Mouse (Mus musculus): Measurements from ENCODE around the gene Ercc2. TPM values are rescaled to one million over a fixed set of nuclear protein-coding genes. Genes with fewer than 3 reads are reported as not detected.
A peak's percentile ranks its signal among the peaks of the same experiment; 100 is the strongest.

Ercc2 gene
- polyA plus RNA-seq, 1 experiment, result 137 TPM

DNA sequence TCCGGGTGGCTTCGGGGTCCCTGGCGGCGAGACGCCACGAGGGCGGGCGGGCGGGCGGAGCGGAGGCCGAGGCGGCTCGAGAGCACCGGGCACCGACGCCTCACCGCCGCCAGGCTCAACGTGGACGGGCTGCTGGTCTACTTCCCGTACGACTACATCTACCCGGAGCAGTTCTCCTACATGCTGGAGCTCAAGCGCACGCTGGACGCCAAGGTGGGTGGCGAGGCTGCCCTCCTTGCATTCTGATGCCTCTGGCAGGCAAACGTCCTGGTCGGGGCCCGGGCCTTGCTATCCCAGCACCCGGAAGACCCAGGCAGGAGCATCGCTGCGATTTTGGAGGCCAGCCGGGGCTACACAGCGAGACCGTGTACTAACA lies 344 bp downstream of the Ercc2 start:
- Histone ChIP-seq H3K4me1 (replicated peaks; ENCODE audit: control insufficient read depth, insufficient read depth, low read length) (peaks cover 7% of the 10 kb centered on the region; the same call in 1 of the 2 replicates), H3K27me3 (ENCODE audit: control insufficient read depth, insufficient read depth, low read length) (no peaks in the 10 kb centered on the region), H3K4me3 (ENCODE audit: control insufficient read depth, insufficient read depth, low read length) (peak overlapping the region; percentile 79), H3K27ac (ENCODE audit: control insufficient read depth, insufficient read depth, low read length) (no peak overlapping the region), H3K36me3 (ENCODE audit: control insufficient read depth, insufficient read depth, low read length) (peaks cover 18% of the 10 kb centered on the region)
- TF ChIP-seq CTCF (IDR thresholded peaks at IDR 0.05; ENCODE audit: borderline replicate concordance, control insufficient read depth, extremely low read depth, insufficient read depth, low read length, poor library complexity), result no peak
- TF ChIP-seq POLR2A (IDR thresholded peaks at IDR 0.05; ENCODE audit: control insufficient read depth, extremely low read depth, insufficient read depth, low read length, poor library complexity), result no peak
- WGBS, result under 1% methylated on average over 37 of the region's 37 CpGs
- peak; percentile 50 for DNase-seq

DNA sequence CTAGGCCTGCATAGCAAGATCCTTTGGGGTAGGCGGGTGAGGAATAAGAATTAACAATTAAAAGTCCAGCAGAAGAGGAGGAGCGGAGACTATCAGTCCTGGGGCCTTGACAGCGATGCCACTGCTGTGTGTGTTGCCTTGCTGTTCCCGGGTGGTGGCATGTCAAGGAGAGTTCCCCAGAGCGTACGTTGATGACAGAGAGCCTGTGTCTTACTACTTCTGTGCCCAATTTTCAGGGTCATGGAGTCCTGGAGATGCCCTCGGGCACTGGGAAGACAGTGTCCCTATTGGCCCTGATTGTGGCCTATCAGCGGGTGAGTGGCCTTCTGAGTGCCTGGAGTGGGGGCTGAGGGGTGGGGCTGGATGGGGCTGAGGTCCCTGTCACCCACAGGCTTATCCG lies 1.9 kb downstream of the Ercc2 start:
- Histone ChIP-seq H3K27me3 (ENCODE audit: control insufficient read depth, insufficient read depth, low read length) (no peaks in the 10 kb centered on the region), H3K4me3 (ENCODE audit: control insufficient read depth, insufficient read depth, low read length) (no peak overlapping the region), H3K36me3 (ENCODE audit: control insufficient read depth, insufficient read depth, low read length) (peaks cover 29% of the 10 kb centered on the region), H3K4me1 (replicated peaks; ENCODE audit: control insufficient read depth, insufficient read depth, low read length) (peaks cover 7% of the 10 kb centered on the region; the same call in 1 of the 2 replicates), H3K27ac (ENCODE audit: control insufficient read depth, insufficient read depth, low read length) (no peak overlapping the region)
- DNase-seq, result no peak
- no peak for TF ChIP-seq CTCF (IDR thresholded peaks at IDR 0.05; ENCODE audit: borderline replicate concordance, control insufficient read depth, extremely low read depth, insufficient read depth, low read length, poor library complexity)
- TF ChIP-seq POLR2A (IDR thresholded peaks at IDR 0.05; ENCODE audit: control insufficient read depth, extremely low read depth, insufficient read depth, low read length, poor library complexity), result no peak
- 98% methylated on average over 9 of the region's 9 CpGs for WGBS

DNA sequence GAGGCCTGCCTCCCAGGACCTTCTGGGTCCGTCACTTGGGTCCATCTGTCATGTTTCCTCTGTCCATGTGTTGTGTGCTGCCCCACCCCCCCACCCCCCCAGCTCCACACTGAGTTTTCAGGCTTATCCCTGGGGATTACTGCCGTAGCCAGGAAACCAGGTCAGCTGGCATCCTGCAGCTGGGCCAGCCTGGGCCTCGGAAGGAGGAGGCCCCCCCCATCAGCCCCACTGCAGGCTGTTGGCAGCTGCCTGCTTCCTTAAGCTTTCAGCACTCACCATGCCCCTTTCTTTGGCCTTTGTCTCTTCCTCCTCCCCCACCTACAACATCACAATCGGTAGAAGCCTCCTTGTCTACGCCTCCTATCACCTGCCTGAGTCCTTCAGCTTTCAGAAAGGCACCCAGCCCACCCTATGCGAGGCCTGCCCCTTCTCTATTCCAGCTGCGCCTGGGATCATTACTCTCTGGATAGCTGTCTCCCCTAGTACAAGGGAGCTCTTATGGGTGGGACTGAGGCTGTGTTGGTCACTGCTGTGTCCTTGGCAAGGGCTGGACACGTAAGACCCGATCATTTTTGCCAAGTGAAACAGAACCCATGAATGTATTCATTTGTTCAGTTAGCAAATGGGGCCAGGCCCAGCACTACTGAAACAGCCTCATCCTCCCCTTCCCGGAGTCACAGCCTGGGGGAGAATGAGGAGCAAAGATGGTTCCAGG lies 7.0 kb downstream of the Ercc2 start:
- Histone ChIP-seq H3K27ac (ENCODE audit: control insufficient read depth, insufficient read depth, low read length) (no peak overlapping the region), H3K4me3 (ENCODE audit: control insufficient read depth, insufficient read depth, low read length) (no peak overlapping the region), H3K27me3 (ENCODE audit: control insufficient read depth, insufficient read depth, low read length) (no peaks in the 10 kb centered on the region), H3K36me3 (ENCODE audit: control insufficient read depth, insufficient read depth, low read length) (peaks cover 60% of the 10 kb centered on the region), H3K4me1 (replicated peaks; ENCODE audit: control insufficient read depth, insufficient read depth, low read length) (no peaks in the 10 kb centered on the region)
- DNase-seq, result no peak
- WGBS, result 96% methylated on average over 10 of the region's 10 CpGs
- TF ChIP-seq POLR2A (IDR thresholded peaks at IDR 0.05; ENCODE audit: control insufficient read depth, extremely low read depth, insufficient read depth, low read length, poor library complexity), result no peak
- TF ChIP-seq CTCF (IDR thresholded peaks at IDR 0.05; ENCODE audit: borderline replicate concordance, control insufficient read depth, extremely low read depth, insufficient read depth, low read length, poor library complexity), result no peak

DNA sequence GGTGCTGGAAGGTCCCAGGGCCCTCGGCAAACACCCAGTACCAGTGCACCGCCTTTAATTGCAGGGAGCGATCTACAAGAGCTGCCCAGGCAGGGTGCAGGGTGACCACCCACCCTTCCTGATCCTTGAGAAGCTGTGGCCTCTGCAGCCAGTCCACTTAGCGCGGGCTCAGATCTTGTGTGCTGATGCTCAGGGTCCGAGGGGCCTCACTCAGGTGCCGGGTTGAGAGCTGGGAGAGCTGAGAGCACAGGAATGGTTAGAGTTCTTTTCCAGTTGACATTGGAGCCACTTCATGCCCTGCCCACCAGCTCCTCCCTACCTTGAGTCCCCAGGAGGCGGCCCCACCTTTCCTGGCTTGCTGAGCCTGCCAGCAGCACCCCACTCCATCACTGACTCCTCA lies 12.7 kb downstream of the Ercc2 start:
- H3K27ac ChIP-seq (ENCODE audit: control insufficient read depth, insufficient read depth, low read length), result no peak overlapping the region
- no peaks in the 10 kb centered on the region for H3K27me3 ChIP-seq (ENCODE audit: control insufficient read depth, insufficient read depth, low read length)
- DNase-seq, result no peak
- H3K36me3 ChIP-seq (ENCODE audit: control insufficient read depth, insufficient read depth, low read length), result peaks cover 41% of the 10 kb centered on the region
- no peak for TF ChIP-seq POLR2A (IDR thresholded peaks at IDR 0.05; ENCODE audit: control insufficient read depth, extremely low read depth, insufficient read depth, low read length, poor library complexity)
- no peak for TF ChIP-seq CTCF (IDR thresholded peaks at IDR 0.05; ENCODE audit: borderline replicate concordance, control insufficient read depth, extremely low read depth, insufficient read depth, low read length, poor library complexity)
- H3K4me1 ChIP-seq (replicated peaks; ENCODE audit: control insufficient read depth, insufficient read depth, low read length), result peaks cover 4% of the 10 kb centered on the region
- 97% methylated on average over 8 of the region's 8 CpGs for WGBS
- H3K4me3 ChIP-seq (ENCODE audit: control insufficient read depth, insufficient read depth, low read length), result no peak overlapping the region

DNA sequence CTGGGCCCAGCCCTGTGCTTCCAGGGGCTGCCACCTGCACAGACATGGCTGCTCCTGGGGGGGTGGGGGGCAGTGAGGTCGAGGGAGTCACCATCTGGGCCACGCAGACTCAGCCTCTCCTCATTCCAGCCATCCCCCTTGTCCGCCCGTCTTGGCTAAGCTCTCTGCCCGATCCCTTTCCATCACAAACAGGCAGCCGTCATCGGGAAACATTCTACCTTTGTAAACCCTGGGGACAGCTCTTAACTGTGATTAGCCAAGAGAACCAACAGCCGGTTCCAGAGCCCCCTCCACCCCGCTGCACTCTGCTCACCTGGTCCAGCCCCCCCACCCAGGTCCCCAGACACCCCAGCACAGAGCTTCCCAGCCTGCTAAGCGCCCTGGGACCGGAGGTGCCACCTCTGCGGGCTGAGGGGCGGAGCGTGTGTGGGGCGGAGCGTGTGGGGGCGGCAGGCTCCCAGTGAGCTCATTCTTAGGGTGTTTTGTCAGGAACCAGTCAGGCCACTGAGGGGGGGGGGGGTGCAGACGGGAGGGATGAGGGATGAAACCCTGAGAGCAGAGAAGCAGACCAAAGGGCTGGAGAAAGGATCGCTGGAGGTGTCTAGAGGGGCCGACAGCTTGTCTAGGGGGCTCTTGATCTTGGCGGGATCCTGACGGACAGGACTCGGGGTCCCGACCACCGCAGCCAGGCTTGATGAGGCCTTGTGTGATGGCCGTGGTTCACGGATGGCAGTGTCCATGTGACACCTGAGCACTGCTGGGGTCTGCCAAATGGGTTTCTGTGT lies 17.9 kb downstream of the Ercc2 start:
- no peak for TF ChIP-seq CTCF (IDR thresholded peaks at IDR 0.05; ENCODE audit: borderline replicate concordance, control insufficient read depth, extremely low read depth, insufficient read depth, low read length, poor library complexity)
- no peak for TF ChIP-seq POLR2A (IDR thresholded peaks at IDR 0.05; ENCODE audit: control insufficient read depth, extremely low read depth, insufficient read depth, low read length, poor library complexity)
- Histone ChIP-seq H3K4me3 (ENCODE audit: control insufficient read depth, insufficient read depth, low read length) (peak overlapping the region; percentile 17), H3K27me3 (ENCODE audit: control insufficient read depth, insufficient read depth, low read length) (no peaks in the 10 kb centered on the region), H3K4me1 (replicated peaks; ENCODE audit: control insufficient read depth, insufficient read depth, low read length) (peaks cover 23% of the 10 kb centered on the region), H3K27ac (ENCODE audit: control insufficient read depth, insufficient read depth, low read length) (no peak overlapping the region), H3K36me3 (ENCODE audit: control insufficient read depth, insufficient read depth, low read length) (peaks cover 6% of the 10 kb centered on the region)
- 14% methylated on average over 27 of the region's 27 CpGs for WGBS
- peak; percentile 70 for DNase-seq

DNA sequence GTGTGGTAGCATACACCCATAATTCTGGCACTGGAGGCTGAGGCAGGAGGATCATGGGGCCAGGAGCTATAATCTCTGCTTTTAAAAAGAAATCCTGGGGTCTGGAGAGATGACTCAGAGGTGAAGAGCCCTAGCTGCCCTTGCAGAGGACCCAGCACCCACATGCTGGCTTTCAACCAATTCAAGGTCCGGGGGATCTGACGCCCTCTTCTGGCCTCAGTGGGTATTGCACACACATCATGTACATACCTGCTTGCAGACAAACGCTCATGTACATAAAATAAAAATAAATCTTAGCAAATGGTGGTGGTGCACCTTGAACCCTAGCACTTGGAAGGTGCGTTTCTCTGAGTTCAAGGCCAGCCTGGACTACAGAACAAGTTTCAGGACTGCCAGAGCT lies 19.1 kb downstream of the Ercc2 start:
- Histone ChIP-seq H3K36me3 (ENCODE audit: control insufficient read depth, insufficient read depth, low read length) (no peaks in the 10 kb centered on the region), H3K4me3 (ENCODE audit: control insufficient read depth, insufficient read depth, low read length) (no peak overlapping the region), H3K27me3 (ENCODE audit: control insufficient read depth, insufficient read depth, low read length) (no peaks in the 10 kb centered on the region), H3K27ac (ENCODE audit: control insufficient read depth, insufficient read depth, low read length) (no peak overlapping the region), H3K4me1 (replicated peaks; ENCODE audit: control insufficient read depth, insufficient read depth, low read length) (peaks cover 25% of the 10 kb centered on the region)
- DNase-seq, result no peak
- 93% methylated on average over 4 of the region's 4 CpGs for WGBS
- no peak for TF ChIP-seq POLR2A (IDR thresholded peaks at IDR 0.05; ENCODE audit: control insufficient read depth, extremely low read depth, insufficient read depth, low read length, poor library complexity)
- TF ChIP-seq CTCF (IDR thresholded peaks at IDR 0.05; ENCODE audit: borderline replicate concordance, control insufficient read depth, extremely low read depth, insufficient read depth, low read length, poor library complexity), result no peak
